Mouse (Mus musculus) lung, adult 2 months (tissue): ENCODE measurements around the gene Spon1.

Source experiments
- CTCF ChIP-seq: fragments of 200-500 bp; IDR thresholded peaks from 2 replicates; pipeline ENCODE4 v1.5.1; 2011; ENCODE audit warnings: mild to moderate bottlenecking, low read length, control low read depth; ENCODE audit not compliant: insufficient read depth
- POLR2A ChIP-seq: fragments of 200-500 bp; IDR thresholded peaks from 2 replicates; pipeline ENCODE4 v1.6.1; 2011; ENCODE audit warnings: low read depth, mild to moderate bottlenecking, control low read depth, low read length, borderline replicate concordance; ENCODE audit errors: extremely low read depth

GRCm38 (mm10) chr7:113828122-113828571 is 62.3 kb downstream of the Spon1 start:
- TF ChIP-seq POLR2A (no peak), CTCF (no peak)
